Mouse (Mus musculus): ENCODE measurements around the gene Cabs1. TPM values are rescaled to one million over a fixed set of nuclear protein-coding genes. Genes with fewer than 3 reads are reported as not detected.

Cabs1 gene
- total RNA-seq (2017), result not detected in 2 replicates

DNA sequence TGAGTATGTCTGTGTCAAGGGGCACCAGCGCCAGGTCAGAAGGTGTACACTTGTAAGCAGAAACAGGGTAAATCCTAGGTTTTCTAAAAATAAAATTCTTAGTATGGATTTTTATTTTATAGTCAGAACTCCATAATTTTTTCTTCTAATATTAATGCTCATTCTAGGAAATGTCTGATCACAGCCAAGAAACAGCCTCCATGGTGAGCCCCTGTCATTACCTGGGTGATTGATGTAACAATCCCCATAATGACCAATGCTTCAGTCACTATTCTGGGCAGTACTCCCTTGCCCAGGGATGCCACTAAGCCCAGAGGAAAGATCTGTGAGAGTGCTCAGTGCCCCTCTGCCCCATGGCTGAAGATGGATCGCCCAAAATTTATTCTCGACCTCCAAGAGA lies at the start of gene Cabs1:
TSS of gene Cabs1 (plus strand) at position 301 of the 400 bp plus-strand sequence.
- no peak for ATAC-seq (replicated peaks in 1 of 2; ENCODE audit: insufficient read depth in 1 of 2, low FRiP score in 2 of 2, low TSS enrichment in 1 of 2, low read depth in 1 of 2, poor library complexity in 2 of 2, severe bottlenecking in 2 of 2)

DNA sequence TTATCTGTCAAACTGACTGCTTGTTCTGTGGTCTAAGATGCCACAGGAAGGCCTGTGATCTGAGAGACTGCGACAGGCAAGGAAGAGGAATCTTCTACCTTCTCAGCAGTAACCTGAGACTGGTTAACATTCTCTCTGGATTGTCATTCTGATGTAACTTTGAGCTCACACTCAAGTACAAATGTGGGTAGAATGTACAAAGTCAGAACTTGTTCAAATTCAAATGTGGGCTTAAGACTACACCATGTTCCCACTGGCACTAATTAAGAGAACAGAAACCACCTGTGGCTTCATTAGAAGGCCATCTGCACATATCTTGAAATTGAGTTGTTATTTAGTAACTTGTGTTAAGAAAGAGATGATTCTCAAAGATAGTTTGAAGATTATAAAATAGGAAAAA lies 47.6 kb upstream of the Cabs1 start:
- no peak for ATAC-seq (replicated peaks in 1 of 2; ENCODE audit: insufficient read depth in 1 of 2, low FRiP score in 2 of 2, low TSS enrichment in 1 of 2, low read depth in 1 of 2, poor library complexity in 2 of 2, severe bottlenecking in 2 of 2)

DNA sequence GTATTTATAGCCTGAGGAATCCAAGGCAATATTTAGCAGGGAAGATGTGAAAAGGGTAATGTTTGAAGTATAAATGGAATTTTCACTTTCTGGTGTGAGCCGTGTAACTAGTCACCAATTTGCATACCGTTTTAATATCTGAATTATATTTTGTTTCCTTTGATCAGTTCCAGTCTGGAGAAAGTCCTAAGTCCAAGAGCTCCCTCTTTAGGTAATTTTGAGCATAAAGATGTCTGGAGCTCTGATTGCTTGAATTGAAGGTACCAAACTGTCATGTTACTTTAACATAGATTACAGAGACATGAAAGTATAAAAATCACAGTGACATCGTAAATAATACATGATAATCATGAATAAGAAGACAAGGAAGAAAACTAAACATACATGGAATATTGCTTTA lies 38.5 kb upstream of the Cabs1 start:
- ATAC-seq (replicated peaks in 1 of 2; ENCODE audit: insufficient read depth in 1 of 2, low FRiP score in 2 of 2, low TSS enrichment in 1 of 2, low read depth in 1 of 2, poor library complexity in 2 of 2, severe bottlenecking in 2 of 2), result no peak

DNA sequence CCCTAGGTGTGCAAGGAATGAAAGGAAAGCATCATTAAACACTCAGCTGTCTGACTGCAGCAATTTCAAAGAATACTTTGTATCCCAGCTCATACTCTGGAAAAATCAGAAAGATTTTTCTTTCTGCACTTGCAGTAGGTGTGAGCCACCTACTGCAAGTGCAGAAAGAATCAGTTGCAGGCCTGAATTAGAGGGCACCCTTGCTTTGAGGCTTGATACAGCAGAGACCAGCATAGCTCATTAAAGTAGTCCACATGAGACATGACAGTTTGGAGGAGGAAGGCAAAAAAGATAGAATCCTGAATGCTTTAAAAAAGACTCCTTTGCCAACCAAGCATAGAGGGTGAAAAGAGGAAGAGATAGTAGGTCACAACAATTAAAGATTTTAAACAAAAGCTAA lies 36.7 kb upstream of the Cabs1 start:
- ATAC-seq (replicated peaks in 1 of 2; ENCODE audit: insufficient read depth in 1 of 2, low FRiP score in 2 of 2, low TSS enrichment in 1 of 2, low read depth in 1 of 2, poor library complexity in 2 of 2, severe bottlenecking in 2 of 2), result no peak

DNA sequence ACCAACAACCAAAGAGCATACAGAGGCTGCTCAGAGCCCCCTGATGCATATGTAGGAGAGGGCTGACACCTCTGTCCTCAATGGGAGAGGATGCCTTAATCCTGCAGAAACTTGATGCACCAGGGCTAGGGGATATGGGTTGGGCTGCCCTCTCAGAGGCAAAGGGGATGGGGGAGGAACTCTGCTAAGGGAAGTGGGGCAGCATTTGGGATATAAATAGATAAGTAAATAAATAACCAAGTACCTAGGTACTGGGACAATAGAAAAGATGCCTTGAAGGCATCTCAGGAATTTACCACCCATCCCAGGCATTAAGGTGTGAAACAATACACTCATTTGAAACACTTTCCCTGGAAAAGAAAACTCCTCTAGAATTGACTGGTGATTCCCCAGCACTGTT lies 27.4 kb upstream of the Cabs1 start:
- no peak for ATAC-seq (replicated peaks in 1 of 2; ENCODE audit: insufficient read depth in 1 of 2, low FRiP score in 2 of 2, low TSS enrichment in 1 of 2, low read depth in 1 of 2, poor library complexity in 2 of 2, severe bottlenecking in 2 of 2)

DNA sequence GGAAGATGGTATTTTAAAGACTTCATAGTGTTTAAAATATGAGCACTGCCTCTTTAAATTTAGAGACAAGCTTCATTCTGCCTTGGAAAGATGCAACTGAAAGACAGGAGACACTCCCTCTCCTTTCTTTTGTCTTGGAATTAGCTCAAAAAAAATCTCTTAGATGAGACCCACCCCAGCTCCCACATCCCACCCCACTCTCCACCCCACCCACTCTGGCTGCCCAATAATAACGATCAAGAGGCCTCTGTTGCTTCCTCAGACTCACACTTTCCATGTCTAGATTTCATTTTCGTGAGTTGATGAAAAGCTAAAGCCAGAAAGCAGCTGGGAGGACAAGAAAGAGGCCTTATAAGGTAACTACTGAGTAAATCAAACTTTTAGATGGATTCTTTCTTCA lies 10.0 kb upstream of the Cabs1 start, which contains the start of the genes 2310003L06Rik and Gm28434:
TSS of gene 2310003L06Rik (plus strand) at position 259 of the 400 bp plus-strand sequence.
TSS of gene Gm28434 (plus strand) at position 317 of the 400 bp plus-strand sequence.
- no peak for ATAC-seq (replicated peaks in 1 of 2; ENCODE audit: insufficient read depth in 1 of 2, low FRiP score in 2 of 2, low TSS enrichment in 1 of 2, low read depth in 1 of 2, poor library complexity in 2 of 2, severe bottlenecking in 2 of 2)

DNA sequence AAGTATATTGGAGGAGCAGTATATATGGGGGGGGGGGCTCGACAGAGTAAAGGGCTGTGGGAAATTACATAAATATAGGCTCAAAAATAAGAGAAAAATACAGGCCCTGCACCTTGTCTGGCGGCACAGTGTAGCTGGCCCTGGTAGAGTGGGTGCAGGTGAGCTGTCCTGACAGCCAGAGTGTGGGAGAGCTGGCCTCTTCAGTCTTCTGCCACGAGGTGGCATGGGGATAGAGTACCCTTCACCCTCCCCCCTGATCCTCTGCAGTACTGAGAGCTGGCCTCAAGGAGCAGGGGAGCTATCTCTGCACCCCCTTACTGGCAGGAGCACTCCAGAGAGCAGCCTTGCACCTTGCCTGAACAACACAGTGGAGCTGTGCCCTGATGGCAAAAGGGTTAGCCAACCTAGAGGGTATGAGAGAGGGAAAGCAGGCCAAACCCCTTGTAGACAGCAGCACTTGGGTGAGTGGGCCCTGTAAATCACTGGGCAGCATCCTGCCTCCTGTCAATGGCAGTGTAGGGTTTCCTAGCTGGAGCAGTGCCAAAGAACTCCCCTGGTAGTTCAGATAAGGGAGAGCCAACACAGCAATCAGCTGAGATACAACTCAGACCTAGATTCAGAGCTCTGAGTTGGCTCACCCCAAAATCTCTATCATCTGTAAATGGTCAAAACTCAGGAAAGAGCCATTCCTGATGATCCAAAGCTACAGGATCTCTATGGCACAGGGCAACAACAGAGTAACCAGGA lies 3.4 kb downstream of the Cabs1 start:
- 0 out of 4 replicates have a peak, but pooled peaks of 1 of the 2 experiments have one; percentile 25 for ATAC-seq (replicated peaks in 1 of 2; ENCODE audit: insufficient read depth in 1 of 2, low FRiP score in 2 of 2, low TSS enrichment in 1 of 2, low read depth in 1 of 2, poor library complexity in 2 of 2, severe bottlenecking in 2 of 2)

DNA sequence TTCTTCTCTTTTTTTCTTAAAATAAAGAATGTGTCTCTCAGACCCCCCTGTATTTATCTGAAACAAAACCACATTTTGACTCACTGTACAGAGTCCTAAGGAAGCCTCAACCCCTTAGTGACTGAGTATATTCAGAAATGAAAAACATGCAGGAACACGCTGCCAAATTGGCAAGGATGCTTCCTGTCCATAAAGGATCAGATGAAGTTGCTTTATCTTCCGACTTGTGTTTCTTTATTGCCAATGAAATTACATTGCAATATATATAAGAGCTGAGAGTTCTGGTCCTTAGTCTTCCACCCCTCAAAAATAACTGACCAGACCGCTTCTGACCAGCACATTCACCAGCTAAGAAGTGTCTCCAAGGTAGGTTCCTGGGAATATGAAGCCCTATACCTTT lies 23.0 kb downstream of the Cabs1 start, which contains the start of gene Smr3a:
TSS of gene Smr3a (plus strand) at position 301 of the 400 bp plus-strand sequence.
- ATAC-seq (replicated peaks in 1 of 2; ENCODE audit: insufficient read depth in 1 of 2, low FRiP score in 2 of 2, low TSS enrichment in 1 of 2, low read depth in 1 of 2, poor library complexity in 2 of 2, severe bottlenecking in 2 of 2), result no peak

DNA sequence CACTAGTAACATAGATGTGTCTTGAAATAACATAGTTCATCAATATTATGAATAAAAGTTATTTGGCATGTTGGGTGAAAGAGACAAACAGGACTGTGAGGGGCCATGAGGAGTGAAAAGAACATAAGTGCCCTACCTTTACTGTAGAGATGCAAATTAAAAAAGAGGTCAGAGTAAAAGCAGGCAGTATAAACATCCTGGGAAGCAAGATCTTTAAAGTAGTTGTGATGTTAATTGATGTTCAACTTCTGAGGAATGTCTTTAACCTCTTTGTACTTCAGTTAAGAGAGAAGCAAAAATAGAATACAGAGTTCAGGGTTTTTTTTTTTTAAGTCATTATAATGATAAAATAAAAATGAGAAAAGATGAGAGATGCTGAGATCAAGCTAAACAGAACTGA lies 26.0 kb downstream of the Cabs1 start:
- no peak for ATAC-seq (replicated peaks in 1 of 2; ENCODE audit: insufficient read depth in 1 of 2, low FRiP score in 2 of 2, low TSS enrichment in 1 of 2, low read depth in 1 of 2, poor library complexity in 2 of 2, severe bottlenecking in 2 of 2)

Other genes starting within 250 kb of the Cabs1 start
- not detected in 2 replicates for gene Csn1s2a, start 204.9 kb upstream of the Cabs1 start, total RNA-seq (2017)
- gene Csn1s2b, start 171.4 kb upstream of the Cabs1 start, total RNA-seq (2017), result not detected in 2 replicates
- gene Prr27, start 153.8 kb upstream of the Cabs1 start, total RNA-seq (2017), result not detected in 2 replicates
- gene Odam, start 94.4 kb upstream of the Cabs1 start, total RNA-seq (2017), result not detected in 2 replicates
- not detected in 2 replicates for gene Csn3, start 53.9 kb upstream of the Cabs1 start, total RNA-seq (2017)
- not detected in 2 replicates for gene 2310003L06Rik, start 10.0 kb upstream of the Cabs1 start, total RNA-seq (2017)
- gene Gm28434, start 9.9 kb upstream of the Cabs1 start, total RNA-seq (2017), result not detected in 2 replicates
- not detected in 2 replicates for gene Smr3a, start 23.1 kb downstream of the Cabs1 start, total RNA-seq (2017)
- not detected in 2 replicates for gene Smr2, start 107.1 kb downstream of the Cabs1 start, total RNA-seq (2017)
- gene Gm11116, start 132.1 kb downstream of the Cabs1 start, total RNA-seq (2017), result not detected in 2 replicates
- not detected in 2 replicates for gene Gm11115, start 174.7 kb downstream of the Cabs1 start, total RNA-seq (2017)